Comparison of ENCODE assay signal across 8 mouse cellular contexts in the genomic region with DNA sequence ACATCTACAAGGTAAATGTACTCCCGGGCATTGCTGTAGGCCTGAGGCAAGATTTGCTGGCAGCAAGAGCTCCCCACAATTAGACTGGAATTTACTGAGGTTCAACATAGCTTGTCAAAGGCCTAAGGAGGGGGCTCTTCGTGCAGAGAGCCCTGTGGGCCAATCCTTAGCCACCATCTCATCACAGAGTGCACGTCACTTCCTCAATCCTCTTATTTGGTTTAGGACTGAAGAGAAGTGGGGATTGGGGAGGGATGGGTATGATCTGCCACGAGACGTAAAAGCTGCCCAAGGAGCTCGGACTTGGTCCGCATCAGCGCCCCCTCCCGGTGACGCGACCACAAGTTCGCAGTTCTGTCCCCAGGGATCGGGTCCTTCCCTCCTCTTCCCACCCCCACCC. TPM values are rescaled to one million over a fixed set of nuclear protein-coding genes. Genes with fewer than 3 reads are reported as not detected.
DNase-seq lines count a peak whose midpoint lies in the region; ATAC-seq and TF ChIP-seq lines count a peak whose summit lies in the region.

No protein-coding gene starts in this region.

- H3K9ac ChIP-seq in forebrain, embryonic 15.5 days (replicated peaks), result peak overlapping the region; percentile 58
- H3K9ac ChIP-seq in lung, embryonic 15.5 days, result peak overlapping the region; percentile 86

- 1% methylated on average over 13 of the region's 13 CpGs for WGBS in forebrain, embryonic 15.5 days
- under 1% methylated on average over 13 of the region's 13 CpGs for WGBS in lung, embryonic 15.5 days
- 1% methylated on average over 13 of the region's 13 CpGs for WGBS in olfactory bulb, adult 2 months

- H3K4me1 ChIP-seq in forebrain, embryonic 15.5 days, result peaks cover 30% of the 10 kb centered on the region
- H3K4me1 ChIP-seq in lung, embryonic 15.5 days, result peaks cover 48% of the 10 kb centered on the region
- H3K4me1 ChIP-seq in olfactory bulb, adult 2 months (ENCODE audit: control insufficient read depth, insufficient read depth, low read length), result 0 out of 2 replicates have a peak, but pooled peaks cover 2% of the 10 kb centered on the region

- no peaks in the 10 kb centered on the region for H3K36me3 ChIP-seq in forebrain, embryonic 15.5 days
- H3K36me3 ChIP-seq in lung, embryonic 15.5 days, result no peaks in the 10 kb centered on the region

- peak overlapping the region; percentile 64 for H3K4me2 ChIP-seq in forebrain, embryonic 15.5 days (replicated peaks)
- peak overlapping the region; percentile 77 for H3K4me2 ChIP-seq in lung, embryonic 15.5 days

- H3K9me3 ChIP-seq in forebrain, embryonic 15.5 days, result no peaks in the 10 kb centered on the region
- H3K9me3 ChIP-seq in lung, embryonic 15.5 days, result no peaks in the 10 kb centered on the region

- peak; percentile 90 for DNase-seq in MN1 (ENCODE audit: low spot score)
- peak; percentile 84 for DNase-seq in cerebellum, adult 18-20 months
- peak; percentile 89 for DNase-seq in heart, postnatal 4 days
- peak; percentile 78 to 84 for DNase-seq in layer of hippocampus, adult 8-10 months (ENCODE audit: low spot score in 2 of 2)
- peak; percentile 70 to 84 for DNase-seq in thymus, postnatal 10 days (ENCODE audit: low spot score in 2 of 2)

- H3K27me3 ChIP-seq in forebrain, embryonic 15.5 days, result no peaks in the 10 kb centered on the region
- no peaks in the 10 kb centered on the region for H3K27me3 ChIP-seq in lung, embryonic 15.5 days

- peak overlapping the region; percentile 72 for H3K4me3 ChIP-seq in forebrain, embryonic 15.5 days
- peak overlapping the region; percentile 81 for H3K4me3 ChIP-seq in lung, embryonic 15.5 days
- peak overlapping the region; percentile 95 for H3K4me3 ChIP-seq in olfactory bulb, adult 2 months (ENCODE audit: insufficient read depth, low read depth, low read length)

- H3K27ac ChIP-seq in forebrain, embryonic 15.5 days (replicated peaks), result peak overlapping the region; percentile 88
- H3K27ac ChIP-seq in lung, embryonic 15.5 days, result peak overlapping the region; percentile 100
- H3K27ac ChIP-seq in olfactory bulb, adult 2 months (ENCODE audit: insufficient read depth, low read depth, low read length), result peak overlapping the region; percentile 6; the same call in 1 of the 2 replicates

- peak; percentile 91 for ATAC-seq in forebrain, embryonic 15.5 days (replicated peaks)
- ATAC-seq in lung, embryonic 15.5 days (ENCODE audit: borderline replicate concordance, extremely low read depth, low FRiP score, low TSS enrichment), result peak; percentile 93

- TF ChIP-seq POLR2A in olfactory bulb, adult 2 months (IDR thresholded peaks at IDR 0.05; ENCODE audit: insufficient read depth, low read depth, low read length), result no peak; the same call in 1 of the 2 replicates

- TF ChIP-seq CTCF in olfactory bulb, adult 2 months (IDR thresholded peaks at IDR 0.05; ENCODE audit: insufficient read depth, low read depth, low read length), result no peak; the same call in 1 of the 2 replicates

RNA-seq across cellular contexts. Expression of a gene that starts 0.6 kb away (rescaled TPM):
- polyA plus RNA-seq in forebrain, embryonic 15.5 days (2015; fragmentation: Nextera tagmentation; extraction: Ambion mirVana), result 118 TPM in 2 replicates
- 100 to 1,000 TPM; 153 to 156 TPM for total RNA-seq in heart, postnatal 4 days (2021)
- 100 to 1,000 TPM in 3 of 4 experiments, 10 to 100 TPM in 1; 97.0 to 114 (median 108) TPM for total RNA-seq in layer of hippocampus, adult 8-10 months (2022)
- polyA plus RNA-seq in lung, embryonic 15.5 days (2015; fragmentation: Nextera tagmentation; extraction: Ambion mirVana), result 294 and 300 TPM in 2 replicates
- polyA plus RNA-seq in olfactory bulb, adult 2 months (2012; ENCODE audit: insufficient read depth, insufficient read length, low replicate concordance, missing spikeins), result 142 TPM in 1 of 2 replicates, not detected in the other

RNA-seq across cellular contexts. Expression of a gene that starts 23.8 kb away (rescaled TPM):
- polyA plus RNA-seq in forebrain, embryonic 15.5 days (2015; fragmentation: Nextera tagmentation; extraction: Ambion mirVana), result 0.05 TPM in 1 of 2 replicates, not detected in the other
- not detected for total RNA-seq in heart, postnatal 4 days (2021)
- total RNA-seq in layer of hippocampus, adult 8-10 months (2022), result under 1 TPM in 1 of 4 experiments, not detected in 3; 0.14 TPM
- not detected in 2 replicates for polyA plus RNA-seq in lung, embryonic 15.5 days (2015; fragmentation: Nextera tagmentation; extraction: Ambion mirVana)
- polyA plus RNA-seq in olfactory bulb, adult 2 months (2012; ENCODE audit: insufficient read depth, insufficient read length, low replicate concordance, missing spikeins), result not detected in 2 replicates

RNA-seq across cellular contexts. Expression of a gene that starts 34.8 kb away (rescaled TPM):
- 23.1 and 25.7 TPM in 2 replicates for polyA plus RNA-seq in forebrain, embryonic 15.5 days (2015; fragmentation: Nextera tagmentation; extraction: Ambion mirVana)
- total RNA-seq in heart, postnatal 4 days (2021), result 10 to 100 TPM; 21.4 to 25.4 TPM
- 10 to 100 TPM; 22.1 to 23.2 (median 22.3) TPM for total RNA-seq in layer of hippocampus, adult 8-10 months (2022)
- polyA plus RNA-seq in lung, embryonic 15.5 days (2015; fragmentation: Nextera tagmentation; extraction: Ambion mirVana), result 19.1 and 20.8 TPM in 2 replicates
- not detected in 2 replicates for polyA plus RNA-seq in olfactory bulb, adult 2 months (2012; ENCODE audit: insufficient read depth, insufficient read length, low replicate concordance, missing spikeins)

Comparison
In these comparisons a context has a peak if more than half of its experiments do, and no peak if none do; other contexts are left out.
1. Peak in every context shown above with its lines: DNase-seq, ATAC-seq, H3K4me3 ChIP-seq and H3K27ac ChIP-seq.
2. H3K27ac ChIP-seq: peak in every context shown above with its lines; median percentile 100 in lung, embryonic 15.5 days; 88 in forebrain, embryonic 15.5 days; 6 in olfactory bulb, adult 2 months.
3. RNA of a gene that starts 34.8 kb away (polyA plus RNA-seq): 23.1 to 25.7 TPM in forebrain, embryonic 15.5 days and 19.1 to 20.8 TPM in lung, embryonic 15.5 days; not detected in olfactory bulb, adult 2 months; every median in the first group is over 10 times any median in the second.